Mouse (Mus musculus) retina, postnatal 1 day (tissue): ENCODE measurements at regions not wholly inside any gene's neighbourhood (a gene's known extent, or its start where the extent isn't known, plus 50 kb on each side); places are given as distances from the start of the nearest gene placed in this dataset.
"Not testable (repeated sequence)": the region's sequence is repeated elsewhere in the genome, so short reads cannot be mapped to it uniquely, and the experiment has no call there.

Experiments
- DNase-seq: peaks from one replicate; pipeline ENCODE4 v3.0.0-alpha.2; 2012

DNA sequence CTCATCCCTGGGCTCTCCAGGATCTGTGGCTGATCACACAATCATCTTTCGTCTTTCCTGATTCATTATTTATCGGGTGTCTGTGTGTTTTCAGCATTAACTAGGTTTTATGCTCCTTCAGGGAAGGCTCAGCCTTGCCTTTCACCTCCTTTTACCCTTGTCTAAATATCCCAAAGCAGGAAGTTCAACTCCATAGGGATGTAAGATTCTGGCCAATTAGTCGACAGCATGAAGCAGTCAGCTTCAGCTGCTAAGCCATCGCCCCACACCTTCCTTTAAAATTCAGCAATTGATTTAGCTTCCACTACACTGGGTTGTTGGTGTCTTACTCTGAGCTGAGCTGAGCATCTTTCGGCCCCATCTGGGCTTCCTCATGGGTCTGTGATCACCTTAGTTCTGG is 230.9 kb upstream of the Dpp6 start:
- DNase-seq = no peak

DNA sequence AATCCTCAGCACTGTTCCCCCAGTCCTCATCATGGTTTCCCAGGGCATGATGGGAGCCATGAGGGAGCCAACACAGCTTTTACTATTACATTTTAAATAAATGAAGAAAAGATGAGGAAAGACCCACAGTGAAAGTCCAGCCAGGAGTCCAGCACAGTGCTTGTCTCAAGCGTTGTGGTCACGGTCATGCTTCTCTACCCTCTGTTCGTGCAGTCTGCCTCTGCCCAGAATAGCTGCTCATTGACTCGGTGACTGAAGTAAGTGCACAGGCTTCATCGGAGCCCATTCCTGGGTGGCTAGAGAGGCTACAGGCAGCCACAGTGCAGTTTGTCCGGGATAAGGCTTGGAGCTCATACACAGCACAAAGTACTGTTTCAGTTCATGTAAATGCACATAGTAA is 226.1 kb upstream of the Dpp6 start:
- DNase-seq = no peak

DNA sequence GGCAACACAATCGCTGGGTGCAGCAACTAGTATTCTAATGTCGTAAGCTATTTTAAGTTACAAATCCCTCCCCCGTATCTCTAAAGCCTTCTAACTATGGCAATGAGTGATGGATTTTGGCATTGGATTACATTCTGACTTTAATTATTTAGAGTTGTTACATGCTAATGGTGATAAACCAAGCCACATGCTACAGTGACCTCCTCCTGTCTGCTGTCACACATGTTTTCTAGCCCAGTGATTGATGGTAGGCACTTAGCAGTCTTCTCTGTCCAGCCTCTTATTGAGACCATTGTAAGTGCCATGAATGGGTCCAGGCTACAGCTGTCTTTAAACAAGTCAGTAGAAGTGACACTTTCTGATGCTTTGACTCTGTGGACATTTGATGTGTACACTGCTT is 224.7 kb upstream of the Dpp6 start:
- peak; percentile 3 for DNase-seq

DNA sequence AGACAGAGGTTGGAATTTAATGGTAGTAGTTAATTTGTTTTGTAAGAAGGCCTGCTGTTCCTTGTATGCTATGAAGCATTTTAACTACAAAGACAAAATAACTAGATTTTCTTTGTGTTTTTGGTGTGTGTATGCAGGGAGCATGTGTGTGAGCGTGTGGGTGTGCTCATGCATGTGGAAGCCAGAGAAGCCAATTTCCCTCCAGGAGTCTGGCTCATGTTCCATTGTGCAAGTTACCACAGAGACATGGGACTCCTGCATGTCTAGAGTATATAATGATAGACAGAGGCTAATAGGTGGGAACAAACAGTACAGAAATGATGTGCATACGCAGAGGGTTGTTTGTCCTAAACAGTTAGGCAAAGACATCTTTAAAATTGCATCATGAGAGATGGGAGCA is 219.0 kb upstream of the Dpp6 start:
- DNase-seq = no peak

DNA sequence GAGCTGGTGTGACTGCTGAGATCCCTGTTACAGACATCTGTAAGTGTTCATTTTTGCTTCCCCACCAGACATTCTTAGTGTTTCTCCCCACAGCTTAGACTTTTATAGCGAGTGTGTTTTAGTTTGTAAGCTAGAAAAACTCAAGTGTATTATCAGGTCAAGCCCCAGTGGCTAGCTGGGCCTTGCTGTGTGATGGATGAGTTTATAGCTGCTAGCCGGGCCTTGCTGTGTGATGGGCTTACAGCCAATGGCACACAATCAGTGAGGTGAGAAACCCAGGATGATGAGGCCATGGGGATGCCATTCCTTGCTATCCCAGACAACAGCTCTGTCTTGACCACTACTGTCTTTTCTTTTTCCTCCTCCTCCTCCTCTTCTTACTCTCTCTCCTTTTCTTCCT is 197.7 kb upstream of the Dpp6 start:
- DNase-seq = no peak

DNA sequence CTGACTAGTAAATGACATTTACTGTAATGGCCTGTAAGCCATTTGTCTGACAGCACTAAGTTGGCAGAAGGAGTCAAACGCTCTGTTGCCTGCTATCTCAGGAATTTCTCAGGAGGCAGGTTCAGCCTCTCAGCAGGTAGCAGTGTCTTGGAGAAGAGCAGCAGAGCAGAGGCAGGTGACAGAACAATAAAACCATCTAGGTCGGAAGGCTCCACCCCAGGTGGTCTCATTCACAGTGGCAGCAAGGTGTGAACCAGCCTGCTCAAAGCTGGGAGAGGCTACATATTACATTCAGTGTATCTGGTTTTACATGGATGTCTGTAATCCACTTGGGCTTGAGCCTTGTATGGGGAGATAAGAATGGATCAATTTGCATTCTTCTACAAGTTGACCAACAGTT is 194.9 kb upstream of the Dpp6 start:
- no peak for DNase-seq

DNA sequence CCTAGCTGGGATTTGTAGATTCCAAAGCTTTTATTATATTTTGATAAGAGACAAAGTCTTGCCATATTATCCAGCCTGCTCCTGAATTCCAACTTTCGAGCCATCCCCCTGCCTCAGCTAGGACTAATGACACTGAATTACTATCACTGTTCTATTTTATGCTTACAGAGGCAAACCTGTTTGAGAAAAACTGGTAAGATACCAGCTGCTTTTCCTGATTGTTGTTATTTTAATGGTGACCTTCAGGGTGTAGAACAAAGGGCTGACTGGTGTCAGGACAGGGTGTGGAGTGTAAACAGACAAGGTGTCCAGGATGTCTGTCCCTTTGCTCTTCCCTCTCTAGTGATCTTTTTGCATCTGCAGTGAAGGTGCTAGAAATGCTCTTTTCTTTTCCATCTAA is 145.5 kb upstream of the Dpp6 start:
- DNase-seq = no peak

DNA sequence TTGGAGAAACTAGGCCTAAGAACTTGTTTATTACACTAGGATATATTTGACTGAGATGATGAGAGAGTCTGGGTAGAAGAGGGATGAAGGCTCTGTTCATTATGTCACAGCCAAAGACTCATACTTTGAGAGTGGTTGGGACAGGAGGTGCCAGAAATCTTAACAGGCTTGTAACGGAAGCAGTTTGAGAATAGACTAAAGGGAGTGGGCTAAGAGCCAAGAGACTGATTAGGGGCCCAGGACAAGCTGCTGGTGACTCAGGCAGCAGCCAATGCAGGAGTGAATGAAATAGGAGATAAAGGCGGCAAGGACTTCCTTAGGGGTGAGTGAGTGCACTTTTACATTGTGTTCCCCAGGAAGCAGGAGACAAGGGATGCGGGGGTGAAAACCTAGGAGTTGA is 127.2 kb upstream of the Dpp6 start:
- DNase-seq = no peak

DNA sequence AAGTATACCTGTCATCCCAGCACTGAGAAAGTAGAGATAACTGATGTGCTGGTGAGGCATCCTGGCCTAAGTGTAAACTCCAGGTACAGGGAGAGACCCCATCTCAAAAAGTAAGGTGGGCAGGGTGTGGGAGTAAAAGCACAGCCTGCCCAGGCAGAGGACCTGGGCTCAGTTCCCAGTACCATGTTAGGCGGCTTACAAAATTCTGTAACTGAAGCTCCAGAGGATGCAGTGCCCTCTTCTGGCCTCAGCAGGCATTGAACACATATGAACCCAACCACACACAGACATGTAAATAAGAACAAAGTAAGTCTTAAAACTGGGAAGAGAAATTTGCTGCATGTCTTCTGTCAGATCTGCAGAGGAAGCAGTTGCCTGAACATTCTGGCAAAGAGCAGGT is 125.9 kb upstream of the Dpp6 start:
- no peak for DNase-seq

DNA sequence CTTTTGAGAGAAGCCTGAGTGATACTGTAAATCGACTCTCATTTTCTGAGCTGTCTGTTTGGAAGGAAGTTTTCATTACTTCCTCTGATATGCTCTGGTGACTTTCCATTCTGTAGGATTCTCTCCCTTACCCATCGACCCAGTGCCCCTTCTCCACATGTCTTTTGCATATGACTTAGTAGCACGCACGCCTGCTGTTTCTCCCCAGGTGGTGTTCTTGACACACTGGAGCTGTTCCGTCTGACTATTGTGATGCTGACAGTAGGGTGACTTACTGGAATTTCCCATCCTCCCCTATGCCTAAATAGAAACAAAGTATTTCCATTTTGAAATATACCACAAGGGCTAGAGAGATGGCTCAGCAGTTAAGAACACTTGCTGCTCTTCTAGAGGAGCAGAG is 125.0 kb upstream of the Dpp6 start:
- no peak for DNase-seq

DNA sequence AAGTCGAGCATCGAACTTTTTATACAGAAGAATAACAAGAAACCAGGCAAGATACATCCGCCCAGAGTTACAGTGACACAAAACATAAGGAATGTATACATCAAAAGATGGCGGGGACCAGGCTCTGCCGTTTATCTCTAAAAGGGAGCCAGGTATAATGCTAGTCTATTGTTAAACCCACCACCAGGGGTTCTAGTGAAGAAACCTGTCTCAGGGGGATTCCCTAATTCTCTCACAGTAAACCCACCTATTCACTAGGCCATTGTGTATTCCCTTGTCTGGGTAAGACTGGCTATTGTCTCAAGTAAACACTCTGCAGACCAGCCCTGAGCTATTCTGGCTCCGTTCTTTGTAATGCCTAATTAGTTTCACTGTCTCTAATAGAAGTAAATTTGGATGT is 113.4 kb upstream of the Dpp6 start:
- not testable (repeated sequence) for DNase-seq

DNA sequence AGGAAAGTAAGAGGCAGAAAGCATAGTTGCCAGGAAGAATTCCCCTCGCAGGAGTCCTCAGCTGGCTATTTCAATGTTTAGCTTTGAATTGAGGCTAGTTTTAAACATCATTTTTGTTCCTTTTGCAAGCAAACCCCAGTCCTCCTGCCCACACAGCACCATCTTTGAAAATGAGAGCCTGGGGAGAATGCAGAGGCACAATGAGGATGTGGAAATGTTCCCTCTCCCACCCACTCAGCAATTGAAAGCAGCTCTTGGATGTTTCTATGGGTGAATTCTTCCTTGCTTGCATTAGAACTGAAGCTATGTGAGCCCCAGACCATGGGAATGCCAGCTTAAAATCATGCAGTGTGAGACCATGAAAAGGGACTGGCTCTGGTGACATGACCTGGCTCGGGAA is 109.3 kb upstream of the Dpp6 start:
- DNase-seq = no peak

DNA sequence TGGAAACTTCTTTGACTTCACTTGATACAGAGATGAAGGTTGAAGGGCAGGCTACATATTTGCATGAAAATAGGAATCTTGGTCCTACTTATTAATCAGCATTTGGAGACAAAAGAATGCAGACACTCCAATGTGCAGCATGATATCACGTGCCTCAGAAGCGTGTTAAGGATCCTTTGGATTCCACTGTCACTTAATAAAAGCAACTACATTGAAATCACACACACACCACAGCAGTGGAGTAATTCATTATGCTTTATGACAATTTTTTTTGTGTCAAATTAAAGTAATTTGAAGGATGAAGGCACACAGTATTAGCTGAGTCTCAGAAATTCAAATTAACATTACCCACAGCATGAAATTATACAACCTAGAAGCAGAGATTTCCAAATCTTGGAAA is 92.5 kb upstream of the Dpp6 start:
- DNase-seq = no peak

DNA sequence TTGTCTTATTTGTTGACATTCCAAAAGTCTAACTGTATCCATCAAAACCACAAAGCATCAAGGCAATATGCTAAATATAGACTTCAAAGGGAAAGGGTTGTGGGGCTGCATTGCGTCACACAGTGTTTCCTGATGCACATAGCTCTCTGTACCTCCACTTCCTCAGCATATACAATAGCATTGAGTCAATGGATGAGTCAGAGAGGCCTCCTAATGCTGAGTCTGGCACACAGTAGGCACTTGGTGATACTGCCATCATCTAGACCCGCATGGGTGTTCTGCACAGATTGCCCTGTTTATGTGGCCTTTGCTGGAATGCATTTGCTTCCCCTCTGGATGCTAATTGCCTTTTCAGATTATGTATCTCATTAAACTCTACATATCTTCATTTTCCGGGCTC is 91.0 kb upstream of the Dpp6 start:
- DNase-seq = no peak

DNA sequence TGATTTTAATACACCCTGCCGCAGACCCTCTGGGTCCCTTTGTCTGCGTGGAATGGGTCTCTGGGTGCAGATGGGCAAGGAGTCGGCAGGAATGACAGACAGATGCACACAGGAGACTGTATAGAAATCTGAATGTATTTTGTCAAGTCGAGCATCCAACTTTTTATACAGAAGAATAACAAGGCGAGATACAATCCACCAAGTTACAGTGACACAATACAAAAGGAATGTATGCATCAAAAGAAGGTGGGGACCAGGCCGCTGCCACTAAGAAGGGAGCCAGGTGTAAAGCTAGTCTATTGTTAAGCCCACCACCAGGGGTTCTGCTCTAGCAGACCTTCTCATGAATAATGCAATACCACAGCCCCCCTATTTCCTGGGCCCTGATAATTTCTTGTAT is 65.8 kb upstream of the Dpp6 start:
- not testable (repeated sequence) for DNase-seq

DNA sequence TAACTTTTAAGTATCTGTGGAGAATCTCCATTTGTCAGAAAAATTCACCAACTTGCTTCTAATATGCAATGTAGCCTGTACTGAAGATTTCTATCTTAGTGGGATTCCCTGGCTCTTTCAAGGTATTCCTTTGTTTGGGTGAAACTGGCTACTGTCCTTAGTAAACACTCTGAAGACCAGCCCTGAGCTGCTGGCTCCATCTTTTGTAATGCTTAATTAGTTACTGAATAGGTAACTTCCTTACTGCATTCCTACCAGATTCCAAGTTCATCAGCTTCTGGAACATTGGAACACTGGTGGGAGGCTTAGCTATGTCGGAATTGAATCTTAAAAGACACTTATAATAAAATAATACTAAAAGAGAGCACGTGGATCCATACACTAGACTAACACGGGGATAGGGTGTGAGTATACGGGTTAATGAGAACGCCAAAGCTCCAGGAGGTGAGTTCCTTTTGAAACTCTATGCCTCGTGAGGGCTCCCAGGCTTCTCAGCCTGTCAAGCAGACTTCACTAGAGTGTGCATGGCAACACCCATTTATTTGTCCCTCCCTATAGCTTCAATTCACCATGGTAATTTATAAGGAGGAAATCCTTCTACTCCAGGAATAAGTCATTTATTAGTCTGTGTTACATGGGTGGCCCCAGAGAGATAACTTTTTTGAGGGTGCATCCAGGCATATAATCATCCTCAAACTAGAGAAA is 65.2 kb upstream of the Dpp6 start:
- not testable (repeated sequence) for DNase-seq

DNA sequence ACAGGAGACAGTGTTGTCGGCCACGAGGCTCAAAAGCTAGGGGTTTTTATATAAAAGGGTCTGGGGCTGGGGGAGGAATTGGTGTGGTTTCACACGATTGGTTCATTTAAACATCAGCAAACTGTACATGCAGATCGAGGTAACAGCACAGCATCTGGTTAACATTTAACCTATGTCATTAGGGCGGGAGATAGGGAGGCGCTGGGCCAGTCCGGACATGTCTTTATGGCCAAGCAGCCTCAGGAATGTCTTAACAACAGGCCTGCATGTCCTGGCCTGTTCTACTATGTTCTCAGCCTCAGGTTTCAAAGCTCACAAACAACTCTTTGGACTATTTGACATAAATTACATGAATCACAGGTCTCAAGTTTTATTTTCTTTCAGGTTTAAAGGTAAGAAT is 62.9 kb upstream of the Dpp6 start:
- DNase-seq = not testable (repeated sequence)
